Mouse (Mus musculus) adrenal gland, postnatal 25 days (tissue): ENCODE data around the gene Gm49450. TPM values are rescaled to one million over a fixed set of nuclear protein-coding genes. Genes with fewer than 3 reads are reported as not detected.

Experiments used
- DNase-seq: peaks from one replicate; pipeline ENCODE4 v3.0.0; 2021; ENCODE audit warnings: mixed read lengths
- total RNA-seq: library from RNA; stranded (reverse); gene quantifications from 2 replicates; pipeline ENCODE4 v1.2.3, GENCODE M21; 2021

Gm49450 gene
- total RNA-seq, 1 experiment from 2014 or later = not detected

- DNase-seq = no peak
These were observed 62.1 kb downstream of the Gm49450 start for GRCm38 (mm10) chr15:98891198-98891742.

GRCm38 (mm10) chr15:98887526-98887925, 65.8 kb downstream of the Gm49450 start:
- DNase-seq = no peak

- DNase-seq = no peak
These were observed 66.5 kb downstream of the Gm49450 start for GRCm38 (mm10) chr15:98886667-98887387.

GRCm38 (mm10) chr15:98884106-98884505, 69.2 kb downstream of the Gm49450 start:
- DNase-seq = no peak

GRCm38 (mm10) chr15:98883661-98884060, 69.7 kb downstream of the Gm49450 start:
- no peak for DNase-seq

Other genes starting within 250 kb of the Gm49450 start
- 0.21 TPM in 1 of 2 replicates, not detected in the other for gene Ccdc65, start 245.3 kb downstream of the Gm49450 start, total RNA-seq
- gene Fkbp11, start 225.4 kb downstream of the Gm49450 start, total RNA-seq = 7.0 and 7.4 TPM in 2 replicates
- 118 and 138 TPM in 2 replicates for gene Arf3, start 190.3 kb downstream of the Gm49450 start, total RNA-seq
- 0.43 and 0.55 TPM in 2 replicates for gene Wnt10b, start 175.4 kb downstream of the Gm49450 start, total RNA-seq
- not detected in 2 replicates for gene Wnt1, start 163.7 kb downstream of the Gm49450 start, total RNA-seq
- gene Ddn, start 144.1 kb downstream of the Gm49450 start, total RNA-seq = 0.09 and 0.24 TPM in 2 replicates
- gene Prkag1, start 122.0 kb downstream of the Gm49450 start, total RNA-seq = 60.4 and 78.6 TPM in 2 replicates
- gene Kmt2d, start 82.3 kb downstream of the Gm49450 start, total RNA-seq = 63.0 and 83.0 TPM in 2 replicates
- 3.7 and 4.4 TPM in 2 replicates for gene Rhebl1, start 59.0 kb downstream of the Gm49450 start, total RNA-seq
- gene Dhh, start 55.0 kb downstream of the Gm49450 start, total RNA-seq = 1.1 and 2.4 TPM in 2 replicates
- gene Lmbr1l, start 35.3 kb downstream of the Gm49450 start, total RNA-seq = 25.2 and 30.5 TPM in 2 replicates
- gene Tuba1b, start 19.0 kb downstream of the Gm49450 start, total RNA-seq = 285 and 323 TPM in 2 replicates
- 81.5 and 90.9 TPM in 2 replicates for gene Tuba1a, start 152 bp upstream of the Gm49450 start, total RNA-seq
- 286 and 303 TPM in 2 replicates for gene Tuba1c, start 76.3 kb upstream of the Gm49450 start, total RNA-seq
- 0.52 and 2.2 TPM in 2 replicates for gene Prph, start 101.6 kb upstream of the Gm49450 start, total RNA-seq
- 4.3 and 5.6 TPM in 2 replicates for gene Troap, start 121.0 kb upstream of the Gm49450 start, total RNA-seq
- gene C1ql4, start 134.3 kb upstream of the Gm49450 start, total RNA-seq = not detected in 2 replicates
- 1.9 and 3.8 TPM in 2 replicates for gene Dnajc22, start 139.6 kb upstream of the Gm49450 start, total RNA-seq
- 18.7 and 19.6 TPM in 2 replicates for gene Spats2, start 172.4 kb upstream of the Gm49450 start, total RNA-seq